Mouse (Mus musculus) hindbrain, embryonic 12.5 days (tissue): Measurements from ENCODE around the gene Hipk1. TPM values are rescaled to one million over a fixed set of nuclear protein-coding genes. Genes with fewer than 3 reads are reported as not detected.

Experiments used
- ATAC-seq: fragments of 200-750 bp; cut with Nextera tagmentation; 2 replicates; pipeline ENCODE4 v1.8.0; 2017; ENCODE audit warnings: moderate TSS enrichment; ENCODE audit not compliant: low FRiP score
- H3K27ac ChIP-seq: fragments of 300-500 bp; sonication (generic); 2 replicates; pipeline ENCODE4 v1.5.1; 2016; ENCODE audit warnings: mild to moderate bottlenecking
- H3K27me3 ChIP-seq: fragments of 300-500 bp; sonication (generic); 2 replicates; pipeline ENCODE4 v1.6.1; 2016; ENCODE audit warnings: mild to moderate bottlenecking
- H3K36me3 ChIP-seq: fragments of 300-500 bp; sonication (generic); 2 replicates; pipeline ENCODE4 v1.6.1; 2016; ENCODE audit warnings: mild to moderate bottlenecking
- H3K4me1 ChIP-seq: fragments of 300-500 bp; sonication (generic); 2 replicates; pipeline ENCODE4 v1.6.1; 2016
- H3K4me2 ChIP-seq: fragments of 300-500 bp; sonication (generic); replicated peaks from 2 replicates; pipeline ENCODE4 v1.6.1; 2016; ENCODE audit warnings: mild to moderate bottlenecking
- H3K4me3 ChIP-seq: fragments of 300-500 bp; sonication (generic); 2 replicates; pipeline ENCODE4 v1.5.1; 2016; ENCODE audit warnings: mild to moderate bottlenecking
- H3K9ac ChIP-seq: fragments of 300-500 bp; sonication (generic); 2 replicates; pipeline ENCODE4 v1.6.1; 2016; ENCODE audit warnings: mild to moderate bottlenecking, moderate library complexity
- H3K9me3 ChIP-seq: fragments of 300-500 bp; sonication (generic); replicated peaks from 2 replicates; pipeline ENCODE4 v1.6.1; 2016; ENCODE audit warnings: mild to moderate bottlenecking
- WGBS: fragments of 180-500 bp; shearing (Covaris S2); methylation state at CpG from one replicate; pipeline ENCODE4 v1.1.7; 2016; 5-methylcytosine and 5-hydroxymethylcytosine counted together
- polyA plus RNA-seq: library from polyadenylated mRNA; unstranded; fragments of >200 nt; fragmentation: Nextera tagmentation; extraction: Ambion mirVana; gene quantifications from 2 replicates; pipeline ENCODE4 v1.2.1, GENCODE M21; 2016

The Hipk1 gene
- polyA plus RNA-seq, 1 experiment from 2014 or later, result 16.5 TPM

DNA sequence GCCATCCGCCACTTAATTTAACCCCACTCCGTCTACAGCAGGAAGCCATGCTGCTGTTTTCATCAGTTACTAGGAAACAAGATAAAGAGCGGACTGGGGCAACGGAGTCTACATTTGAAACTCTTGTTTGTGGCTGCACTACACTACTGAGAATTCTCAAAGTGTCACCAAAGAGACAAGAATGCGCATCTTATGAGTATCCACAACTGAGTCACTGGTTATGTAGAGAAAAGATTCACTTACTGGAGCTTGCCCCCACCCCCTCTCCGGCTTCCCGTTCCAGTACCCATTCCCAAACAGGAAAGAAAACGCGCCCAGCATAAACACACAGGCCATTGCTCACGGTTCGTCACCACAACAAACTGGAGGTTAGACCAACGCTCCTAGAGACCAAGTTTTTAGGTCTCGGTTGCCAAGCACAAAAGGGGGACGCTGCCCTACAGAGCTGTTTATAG lies 1.4 kb downstream of the Hipk1 start:
- WGBS, result 3% methylated on average over 14 of the region's 14 CpGs
- Histone ChIP-seq H3K27me3 (peaks cover 2% of the 10 kb centered on the region; the same call in 1 of the 2 replicates), H3K36me3 (no peaks in the 10 kb centered on the region), H3K4me1 (peaks cover 18% of the 10 kb centered on the region), H3K27ac (no peak overlapping the region; the same call in 1 of the 2 replicates), H3K4me2 (peak overlapping the region; percentile 80), H3K9ac (peak overlapping the region; percentile 97), H3K9me3 (no peaks in the 10 kb centered on the region), H3K4me3 (peak overlapping the region; percentile 96)
- no peak for ATAC-seq

DNA sequence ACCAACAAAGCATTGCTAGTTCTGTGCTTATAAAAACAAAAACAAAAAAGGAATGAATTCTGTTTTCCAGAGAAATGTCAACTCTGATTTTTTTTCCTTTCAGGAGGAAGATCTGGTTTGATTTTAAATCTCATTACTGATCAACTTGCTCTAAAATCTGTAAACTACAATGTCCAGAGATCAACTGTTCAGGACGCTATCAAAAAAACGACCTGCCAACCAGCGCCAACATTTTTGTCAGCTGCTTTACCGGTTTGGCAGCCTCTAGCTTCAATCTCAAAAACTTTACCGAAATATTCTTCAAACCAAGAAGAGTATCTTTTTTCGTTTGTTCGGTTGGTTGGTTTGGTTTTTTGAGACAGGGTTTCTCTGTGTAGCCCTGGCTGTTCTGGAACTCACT lies 2.3 kb downstream of the Hipk1 start:
- no peak for ATAC-seq
- Histone ChIP-seq H3K36me3 (no peaks in the 10 kb centered on the region), H3K27me3 (peaks cover 2% of the 10 kb centered on the region; the same call in 1 of the 2 replicates), H3K4me2 (peak overlapping the region; percentile 80), H3K4me1 (peaks cover 18% of the 10 kb centered on the region), H3K4me3 (no peak overlapping the region), H3K9ac (no peak overlapping the region), H3K9me3 (no peaks in the 10 kb centered on the region), H3K27ac (no peak overlapping the region)
- WGBS, result 84% methylated on average over 7 of the region's 7 CpGs

DNA sequence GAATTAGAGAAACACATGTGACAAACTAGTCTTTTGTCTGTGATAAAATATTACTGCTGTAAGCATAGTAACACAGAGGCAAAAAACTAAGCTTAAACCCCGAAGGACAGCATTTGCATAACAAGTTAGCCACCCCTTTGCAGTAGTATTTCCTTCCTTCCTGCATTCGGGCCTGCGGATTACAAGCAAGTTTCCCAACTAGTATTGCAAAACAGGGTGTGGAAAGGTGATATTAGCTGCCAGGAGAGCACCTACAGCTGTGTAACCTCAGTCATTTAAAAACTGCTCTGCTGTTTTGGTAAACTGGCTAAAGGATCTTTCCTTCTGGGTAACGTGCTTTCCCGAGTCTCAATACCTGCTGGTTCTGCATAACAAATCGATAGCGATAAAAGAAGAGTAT lies 4.1 kb downstream of the Hipk1 start:
- Histone ChIP-seq H3K9ac (no peak overlapping the region), H3K27ac (no peak overlapping the region), H3K4me2 (no peak overlapping the region), H3K9me3 (no peaks in the 10 kb centered on the region), H3K4me3 (no peak overlapping the region), H3K4me1 (peaks cover 18% of the 10 kb centered on the region), H3K27me3 (no peaks in the 10 kb centered on the region), H3K36me3 (no peaks in the 10 kb centered on the region)
- ATAC-seq, result no peak
- WGBS, result 68% methylated on average over 7 of the region's 7 CpGs

DNA sequence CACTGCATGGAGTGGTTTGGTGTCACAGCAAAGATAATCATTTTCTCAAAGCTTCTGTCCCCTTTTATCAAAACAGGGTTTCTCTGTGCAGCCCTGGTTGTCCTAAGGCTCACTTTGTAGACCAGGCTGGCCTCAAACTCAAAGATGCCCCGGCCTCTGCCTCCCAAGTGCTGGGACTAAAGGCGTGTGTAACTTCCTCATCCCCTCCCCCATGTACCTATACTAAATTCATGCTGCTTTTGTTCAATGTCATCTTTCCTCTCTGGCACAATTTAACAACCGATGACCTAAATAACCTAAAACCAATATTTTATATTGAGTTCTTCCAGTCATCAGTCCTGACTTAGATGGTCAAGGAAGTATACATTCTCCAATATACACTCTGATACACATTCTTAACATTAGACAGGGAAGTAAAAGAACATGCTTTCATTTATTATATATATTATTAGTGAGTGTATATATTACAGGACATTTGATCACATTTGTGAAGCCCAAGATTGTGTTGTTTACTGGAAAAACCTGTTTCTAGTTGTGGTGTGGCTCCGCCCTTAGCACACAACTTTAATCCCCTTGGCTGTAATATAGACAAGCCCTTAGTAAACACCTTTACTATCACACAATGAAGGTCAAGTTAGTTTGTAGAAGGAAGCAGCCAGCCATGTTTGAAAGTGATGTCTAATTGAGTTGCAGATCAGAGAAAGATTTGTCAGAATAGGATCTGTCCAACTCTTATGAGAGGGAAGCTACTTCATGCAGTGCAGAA lies 8.3 kb downstream of the Hipk1 start:
- whole genome bisulfite sequencing, result 90% methylated on average over 4 of the region's 4 CpGs
- ATAC-seq, result no peak
- H3K27ac ChIP-seq, result no peak overlapping the region

DNA sequence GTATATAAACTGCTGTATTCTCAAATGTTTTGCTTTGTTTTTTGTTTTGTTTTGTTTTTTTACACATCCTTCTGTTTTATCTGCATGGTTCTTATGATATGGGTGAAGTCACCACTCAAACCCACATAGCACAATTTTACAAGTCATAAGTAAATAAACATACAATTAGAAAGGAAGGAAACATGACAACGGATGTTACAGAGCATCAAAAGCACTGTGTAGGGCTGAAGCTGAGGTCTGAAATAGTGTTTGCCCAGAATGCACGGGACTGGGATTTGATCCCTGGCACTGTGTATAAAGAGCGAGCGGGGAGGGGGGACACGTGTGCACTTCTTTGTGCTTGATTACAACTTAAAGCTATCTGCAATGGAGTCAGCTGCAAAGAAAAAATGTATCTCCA lies 10.6 kb downstream of the Hipk1 start:
- no peak overlapping the region for H3K4me2 ChIP-seq

More for the DNA sequence above, 8.3 kb downstream of the Hipk1 start:
- H3K36me3 ChIP-seq, result peaks cover under 1% of the 10 kb centered on the region; the same call in 1 of the 2 replicates
- H3K4me3 ChIP-seq, result no peak overlapping the region
- H3K4me2 ChIP-seq, result no peak overlapping the region
- H3K9ac ChIP-seq, result no peak overlapping the region
- H3K27me3 ChIP-seq, result no peaks in the 10 kb centered on the region
- H3K4me1 ChIP-seq, result no peaks in the 10 kb centered on the region
- H3K9me3 ChIP-seq, result no peaks in the 10 kb centered on the region

DNA sequence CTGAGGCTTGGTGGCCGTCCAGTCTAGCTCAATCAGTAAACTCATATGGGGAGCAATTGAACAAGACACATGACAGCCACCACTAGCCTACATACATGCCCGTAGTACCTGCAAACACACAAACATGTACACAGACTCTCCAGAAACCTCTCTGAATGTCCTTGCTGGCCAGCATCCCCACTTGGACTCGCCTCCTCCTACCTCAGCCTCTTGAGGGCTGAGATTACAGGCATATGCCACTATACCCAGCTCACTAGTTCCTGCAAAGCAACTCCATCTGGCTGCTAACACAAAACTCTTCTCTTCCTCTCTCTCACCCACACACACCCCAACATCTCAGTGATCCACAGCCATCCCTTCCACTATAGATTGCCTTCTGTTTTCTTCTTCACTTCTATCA lies 11.1 kb downstream of the Hipk1 start:
- no peaks in the 10 kb centered on the region for H3K4me1 ChIP-seq
- H3K36me3 ChIP-seq, result peaks cover 14% of the 10 kb centered on the region
- no peak overlapping the region for H3K4me2 ChIP-seq
- no peaks in the 10 kb centered on the region for H3K9me3 ChIP-seq
- no peak overlapping the region for H3K4me3 ChIP-seq
- no peak overlapping the region for H3K27ac ChIP-seq
- ATAC-seq, result no peak
- 87% methylated on average over 3 of the region's 3 CpGs for WGBS
- H3K27me3 ChIP-seq, result no peaks in the 10 kb centered on the region
- no peak overlapping the region for H3K9ac ChIP-seq

More for the DNA sequence above, 10.6 kb downstream of the Hipk1 start:
- H3K4me3 ChIP-seq, result no peak overlapping the region
- no peaks in the 10 kb centered on the region for H3K27me3 ChIP-seq
- no peak for ATAC-seq
- H3K27ac ChIP-seq, result no peak overlapping the region
- H3K36me3 ChIP-seq, result peaks cover 14% of the 10 kb centered on the region
- WGBS, result 88% methylated on average over 5 of the region's 5 CpGs
- no peak overlapping the region for H3K9ac ChIP-seq
- H3K9me3 ChIP-seq, result no peaks in the 10 kb centered on the region
- H3K4me1 ChIP-seq, result no peaks in the 10 kb centered on the region

DNA sequence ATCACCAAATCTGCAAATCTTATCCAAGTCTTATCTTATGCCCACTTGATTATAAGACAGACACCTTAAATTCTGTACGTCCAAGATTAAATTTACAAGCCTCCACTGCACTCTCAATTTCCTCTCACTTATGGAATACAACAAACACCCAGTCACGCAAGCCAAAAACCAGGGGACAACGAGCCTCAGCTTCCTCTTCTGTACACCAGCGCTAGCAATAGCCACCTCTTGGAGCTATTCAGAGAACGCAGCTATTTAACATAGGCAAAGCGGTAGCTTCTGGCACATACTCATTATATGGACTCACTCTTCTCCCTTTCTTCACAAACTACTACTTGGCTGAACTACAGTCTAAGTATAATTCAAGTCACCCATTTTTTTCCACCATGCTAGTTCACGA lies 12.2 kb downstream of the Hipk1 start:
- WGBS, result 91% methylated on average over 7 of the region's 7 CpGs

DNA sequence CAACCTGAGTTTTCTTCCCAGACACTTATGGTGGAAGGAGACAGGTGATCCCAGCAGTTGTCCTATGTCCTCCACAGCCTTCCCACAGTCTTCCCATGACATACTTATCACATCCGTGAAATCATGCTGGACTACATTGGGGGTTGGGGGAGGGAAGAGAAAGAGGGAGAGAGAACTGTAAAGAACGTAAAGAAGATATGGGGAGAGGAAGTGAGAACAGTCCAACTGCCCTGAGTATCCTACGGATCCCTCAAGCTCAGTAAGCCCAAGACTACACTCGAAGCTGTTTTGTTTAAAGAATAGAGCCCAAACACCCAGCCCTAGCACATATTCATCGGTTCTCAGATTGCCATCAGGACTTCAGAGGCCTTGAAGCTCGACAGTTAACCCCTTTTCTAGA lies 12.7 kb downstream of the Hipk1 start:
- WGBS, result 87% methylated on average over 6 of the region's 6 CpGs
- Histone ChIP-seq H3K9ac (no peak overlapping the region), H3K4me3 (no peak overlapping the region), H3K36me3 (peaks cover 14% of the 10 kb centered on the region), H3K9me3 (no peaks in the 10 kb centered on the region), H3K27me3 (no peaks in the 10 kb centered on the region), H3K27ac (no peak overlapping the region), H3K4me1 (no peaks in the 10 kb centered on the region), H3K4me2 (no peak overlapping the region)
- ATAC-seq, result no peak

More for the DNA sequence above, 12.2 kb downstream of the Hipk1 start:
- H3K4me1 ChIP-seq, result no peaks in the 10 kb centered on the region
- no peak overlapping the region for H3K4me2 ChIP-seq
- H3K9me3 ChIP-seq, result no peaks in the 10 kb centered on the region
- no peak overlapping the region for H3K27ac ChIP-seq
- H3K9ac ChIP-seq, result no peak overlapping the region
- no peak for ATAC-seq
- H3K36me3 ChIP-seq, result peaks cover 14% of the 10 kb centered on the region
- no peak overlapping the region for H3K4me3 ChIP-seq
- H3K27me3 ChIP-seq, result no peaks in the 10 kb centered on the region

DNA sequence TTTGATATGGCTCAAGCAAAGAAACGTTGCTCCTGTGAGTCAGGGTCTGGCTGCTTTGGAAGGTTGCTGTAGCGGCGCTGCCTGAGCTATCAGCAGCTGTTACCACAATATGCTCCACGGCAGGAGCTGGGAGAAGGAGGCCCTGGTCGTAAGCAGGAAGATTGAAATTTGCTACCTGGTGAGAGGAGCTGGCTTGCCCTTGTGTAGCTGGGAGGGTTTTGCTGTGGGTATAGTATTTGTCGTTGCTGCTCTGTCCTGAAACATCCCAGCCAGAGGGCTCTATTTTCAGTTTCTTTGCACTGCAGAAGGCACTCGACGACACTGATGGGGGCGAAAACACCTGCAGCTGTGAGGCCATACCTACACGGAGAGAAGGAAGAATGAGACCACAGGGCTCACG lies 13.4 kb downstream of the Hipk1 start:
- ATAC-seq, result no peak
- H3K27me3 ChIP-seq, result no peaks in the 10 kb centered on the region
- no peaks in the 10 kb centered on the region for H3K9me3 ChIP-seq
- no peaks in the 10 kb centered on the region for H3K4me1 ChIP-seq
- H3K4me2 ChIP-seq, result no peak overlapping the region
- H3K36me3 ChIP-seq, result peaks cover 14% of the 10 kb centered on the region
- no peak overlapping the region for H3K4me3 ChIP-seq
- 93% methylated on average over 11 of the region's 11 CpGs for WGBS
- no peak overlapping the region for H3K9ac ChIP-seq
- H3K27ac ChIP-seq, result no peak overlapping the region

DNA sequence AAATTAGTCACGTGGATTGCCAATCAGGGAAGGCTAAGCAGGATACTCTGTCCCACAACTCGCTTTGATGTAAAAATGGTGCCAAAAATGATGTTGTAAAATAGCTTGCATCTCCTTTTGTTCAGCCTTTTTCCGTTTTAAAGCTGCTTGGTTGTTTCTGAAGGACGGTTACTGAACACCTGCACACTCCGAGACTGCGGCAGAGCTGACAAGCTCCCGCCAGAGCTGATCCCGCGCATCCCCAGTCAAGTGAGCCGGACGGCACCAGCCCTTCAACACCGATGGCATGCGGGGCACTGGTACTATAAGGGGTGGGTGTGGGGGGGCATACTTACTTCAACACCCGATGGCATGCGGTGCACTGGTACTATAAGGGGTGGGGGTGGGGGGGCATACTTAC lies 17.4 kb downstream of the Hipk1 start:
- H3K27me3 ChIP-seq, result no peaks in the 10 kb centered on the region
- H3K4me3 ChIP-seq, result no peak overlapping the region
- H3K4me1 ChIP-seq, result no peaks in the 10 kb centered on the region
- WGBS, result 87% methylated on average over 15 of the region's 15 CpGs
- H3K27ac ChIP-seq, result no peak overlapping the region
- H3K9me3 ChIP-seq, result no peaks in the 10 kb centered on the region
- H3K36me3 ChIP-seq, result peaks cover 19% of the 10 kb centered on the region
- no peak overlapping the region for H3K9ac ChIP-seq
- H3K4me2 ChIP-seq, result no peak overlapping the region
- ATAC-seq, result no peak

DNA sequence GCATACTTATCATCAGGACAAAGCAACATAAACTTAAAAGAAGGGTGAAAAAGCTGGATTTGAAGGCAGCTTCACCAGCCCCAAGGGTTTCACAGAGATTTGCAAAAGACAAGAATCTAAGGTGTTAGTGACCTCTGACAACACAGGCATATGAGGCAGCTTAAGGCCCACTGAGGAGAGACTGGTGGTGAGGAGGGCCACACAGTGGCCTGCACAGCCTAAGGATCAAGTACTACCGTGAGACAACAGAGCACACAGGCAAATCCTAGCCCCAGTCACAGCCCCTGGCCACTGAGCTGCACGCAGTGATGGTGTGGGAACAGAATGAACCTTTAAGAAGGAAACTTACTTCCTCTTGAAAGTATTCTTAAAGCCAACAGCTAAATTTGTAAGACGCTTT lies 17.9 kb downstream of the Hipk1 start:
- peaks cover 23% of the 10 kb centered on the region for H3K36me3 ChIP-seq
- H3K9ac ChIP-seq, result no peak overlapping the region
- H3K4me3 ChIP-seq, result no peak overlapping the region
- no peak overlapping the region for H3K4me2 ChIP-seq
- H3K27me3 ChIP-seq, result no peaks in the 10 kb centered on the region
- H3K27ac ChIP-seq, result no peak overlapping the region
- no peaks in the 10 kb centered on the region for H3K9me3 ChIP-seq
- WGBS, result 92% methylated on average over 3 of the region's 3 CpGs
- no peak for ATAC-seq
- no peaks in the 10 kb centered on the region for H3K4me1 ChIP-seq

DNA sequence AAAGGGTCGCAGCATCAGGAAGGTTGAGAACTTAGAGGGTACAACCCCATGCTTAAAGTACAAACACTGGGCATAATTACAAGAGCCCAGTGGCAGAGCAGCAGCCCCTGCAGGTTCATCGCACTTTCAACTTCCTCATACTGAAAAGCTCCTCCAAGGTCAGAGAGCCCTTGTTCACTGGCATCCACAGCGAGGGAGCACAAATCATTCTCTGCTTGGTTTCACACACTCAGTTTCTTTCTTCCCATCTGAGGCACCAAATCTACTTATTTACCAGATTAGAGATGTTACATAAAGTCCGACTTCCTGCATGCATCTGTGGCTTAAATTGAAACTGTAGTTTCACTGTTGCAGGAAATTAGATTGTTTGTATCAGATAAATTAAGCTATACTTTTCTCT lies 18.5 kb downstream of the Hipk1 start:
- Histone ChIP-seq H3K27ac (no peak overlapping the region), H3K9ac (no peak overlapping the region), H3K36me3 (peaks cover 25% of the 10 kb centered on the region), H3K4me2 (no peak overlapping the region), H3K4me1 (no peaks in the 10 kb centered on the region), H3K4me3 (no peak overlapping the region), H3K27me3 (no peaks in the 10 kb centered on the region), H3K9me3 (no peaks in the 10 kb centered on the region)
- 93% methylated on average over 4 of the region's 4 CpGs for WGBS
- no peak for ATAC-seq

DNA sequence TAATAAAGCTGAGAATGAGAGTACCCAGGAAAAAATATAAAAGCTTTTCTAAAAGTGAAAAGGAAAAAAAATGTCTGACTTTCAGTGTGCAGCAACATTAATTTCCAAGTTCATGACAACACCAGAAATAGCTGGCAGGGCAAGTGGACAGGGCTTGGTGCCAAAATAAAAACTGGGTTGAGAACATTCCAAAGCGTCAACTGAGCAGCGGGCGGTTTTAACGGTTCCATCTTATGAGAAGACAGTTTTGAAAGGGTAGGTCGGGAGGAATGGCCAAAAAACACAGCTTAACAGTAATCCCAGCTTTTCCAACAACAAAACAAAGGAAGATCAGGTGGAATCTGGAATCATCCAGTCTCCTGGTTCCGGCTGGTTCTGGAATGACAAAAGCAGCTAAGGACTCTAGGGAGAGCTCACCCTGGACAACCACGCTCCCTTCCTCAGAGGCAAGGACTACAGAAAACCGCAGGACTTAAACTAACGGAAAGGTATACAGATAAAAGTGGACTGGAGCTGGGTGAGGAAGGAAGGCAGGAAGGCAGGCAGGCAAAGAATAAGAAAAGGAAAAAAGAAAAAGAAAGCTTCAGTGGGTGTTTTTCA lies 19.7 kb downstream of the Hipk1 start:
- no peaks in the 10 kb centered on the region for H3K27me3 ChIP-seq
- 85% methylated on average over 9 of the region's 9 CpGs for WGBS
- no peak overlapping the region for H3K4me2 ChIP-seq
- H3K36me3 ChIP-seq, result peaks cover 13% of the 10 kb centered on the region
- H3K9ac ChIP-seq, result no peak overlapping the region
- no peak overlapping the region for H3K4me3 ChIP-seq
- no peaks in the 10 kb centered on the region for H3K9me3 ChIP-seq
- no peak overlapping the region for H3K27ac ChIP-seq
- ATAC-seq, result no peak
- no peaks in the 10 kb centered on the region for H3K4me1 ChIP-seq
